Mouse (Mus musculus) cerebellum, postnatal 4 days (tissue): ENCODE measurements around the gene Gdpd4.

Source experiments
- DNase-seq, 2 experiments: peaks; one replicate each; pipeline ENCODE4 v3.0.0; 2022; ENCODE audit warnings: low spot score in 2 of 2, mixed read lengths in 1 of 2

Gdpd4 gene

DNA sequence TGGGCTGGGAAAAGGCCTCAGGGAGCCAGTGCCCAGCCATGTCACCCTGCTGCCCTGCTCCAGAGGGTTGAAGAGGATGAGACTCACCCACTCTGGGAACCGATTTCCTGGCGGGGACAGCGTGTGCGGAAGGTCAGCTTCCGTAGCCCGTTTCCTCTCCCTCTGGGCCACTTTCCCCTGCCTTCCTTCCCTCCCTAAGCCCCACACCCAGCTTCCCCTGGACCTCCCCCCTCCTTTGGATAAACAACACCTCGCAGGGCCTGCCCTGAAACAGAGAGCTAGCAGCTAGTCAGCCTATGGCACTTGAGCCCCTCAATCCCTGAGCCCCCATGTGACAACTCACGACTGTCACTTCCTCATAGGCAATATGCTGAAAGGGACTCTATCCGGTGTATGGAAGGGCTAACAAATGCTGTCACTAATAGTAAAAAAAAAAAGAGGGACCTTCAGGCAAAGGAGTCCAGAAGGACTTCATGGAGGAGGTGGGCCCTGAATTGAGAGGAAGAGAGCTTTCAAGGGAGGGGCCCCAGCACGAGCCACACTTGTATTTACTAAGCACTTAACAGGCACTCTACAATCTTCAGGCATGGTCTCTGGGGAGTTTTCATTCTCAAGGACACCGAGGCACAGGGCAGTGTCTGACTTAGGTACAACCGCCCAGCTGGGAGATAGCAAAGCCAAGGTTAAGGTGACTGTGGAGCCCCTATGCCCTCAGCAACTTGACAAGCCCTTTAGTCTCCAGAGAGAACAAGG is 165.0 kb downstream of the Gdpd4 start:
- no peak for DNase-seq

DNA sequence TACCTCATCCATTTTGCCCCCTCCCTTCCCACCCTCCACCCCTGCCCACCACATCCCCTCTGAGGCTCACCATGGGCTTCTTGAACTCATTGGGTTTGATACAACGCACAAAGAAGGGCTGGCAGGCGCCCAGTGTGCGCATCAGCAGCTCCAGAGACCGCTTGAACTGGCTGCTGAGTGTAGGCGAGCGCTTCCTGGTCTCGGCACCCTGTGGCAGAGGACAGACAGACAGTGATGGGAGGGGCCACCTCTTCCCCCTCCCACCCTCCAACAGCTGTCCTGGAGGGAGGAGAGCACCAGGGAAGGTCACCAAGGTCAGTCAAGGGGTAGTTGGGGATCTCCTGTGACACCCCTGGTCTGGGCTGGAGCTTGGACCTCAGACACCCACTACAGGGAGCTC is 165.6 kb downstream of the Gdpd4 start:
- DNase-seq = no peak

DNA sequence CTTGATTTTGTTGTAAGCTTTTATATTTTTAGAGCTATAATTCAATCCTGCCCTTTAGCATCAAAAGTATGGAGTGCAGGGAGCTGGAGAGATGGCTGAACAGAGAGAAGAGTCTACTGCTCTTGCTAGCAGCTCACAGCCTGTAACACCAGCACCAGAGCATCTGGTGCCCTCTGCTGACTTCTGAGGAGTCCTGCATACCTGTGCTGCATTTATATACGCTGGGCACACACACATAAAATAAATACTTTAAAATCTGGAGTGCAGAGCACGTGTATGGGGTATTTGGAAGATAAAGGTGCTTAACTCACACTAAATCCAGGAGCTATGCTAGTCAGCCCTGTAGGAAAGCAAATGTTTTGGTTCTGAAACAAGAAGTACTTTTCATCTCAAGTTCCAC is 166.6 kb downstream of the Gdpd4 start:
- DNase-seq = no peak

DNA sequence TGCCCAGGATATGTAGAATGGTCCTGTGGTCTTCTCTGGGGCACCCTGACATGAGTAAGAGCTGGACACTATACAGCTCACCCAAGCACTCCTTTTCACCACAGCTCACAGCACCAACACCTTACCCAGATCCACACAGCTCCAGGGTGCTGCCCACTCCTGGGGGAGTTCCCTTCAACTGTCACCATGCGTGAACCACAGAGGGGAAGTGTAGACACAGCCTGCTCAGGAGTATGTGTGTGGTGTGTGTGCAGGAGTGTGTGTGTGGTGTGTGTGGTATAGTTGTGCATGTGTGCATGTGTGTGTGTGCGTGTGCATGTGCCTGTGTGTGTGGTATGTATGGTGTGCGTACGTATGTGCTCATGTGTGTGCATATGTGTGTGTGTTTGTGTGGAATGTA is 176.1 kb downstream of the Gdpd4 start:
- no peak for DNase-seq

DNA sequence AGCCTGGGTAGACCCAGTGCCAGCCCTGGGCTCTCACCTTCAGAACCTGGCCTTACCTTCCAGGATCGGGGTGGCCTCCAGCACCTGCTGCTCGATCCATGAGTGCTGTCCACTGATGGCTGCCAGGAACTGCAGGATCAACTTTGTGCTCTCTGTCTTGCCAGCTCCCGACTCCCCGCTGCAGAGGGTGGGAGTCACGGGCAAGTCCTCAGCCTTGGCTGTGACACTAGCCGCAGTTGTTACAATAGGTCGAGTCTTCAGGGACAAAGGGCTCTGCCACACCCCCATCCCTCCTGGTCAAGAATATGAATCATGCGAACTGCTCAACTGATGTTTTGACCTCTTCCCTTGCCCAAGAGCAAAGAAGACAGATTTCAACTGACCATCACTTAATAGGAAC is 177.8 kb downstream of the Gdpd4 start:
- DNase-seq = no peak
